Mouse (Mus musculus): ENCODE measurements around the gene Ptges.

GRCm38 (mm10) chr2:30927151-30927781 is 2.4 kb downstream of the Ptges start:
- TF ChIP-seq CTCF (IDR thresholded peaks at IDR 0.05; ENCODE audit: insufficient read depth, low read depth, low read length): peak; percentile 19; the same call in 1 of the 2 replicates
- no peak for TF ChIP-seq POLR2A (IDR thresholded peaks at IDR 0.05; ENCODE audit: insufficient read depth, low read depth, low read length)

Data from olfactory bulb, adult 2 months (tissue).